Mouse (Mus musculus) ovary, postnatal 10 days (tissue): ENCODE data around the gene Ttc9c.
A peak's percentile ranks its signal among the peaks of the same experiment; 100 is the strongest.

Source experiments
- DNase-seq: peaks from one replicate; pipeline ENCODE4 v3.0.0; 2022; ENCODE audit warnings: low spot score

Gene Ttc9c

GRCm38 (mm10) chr19:8774086-8774835 is 44.9 kb downstream of the Ttc9c start, which contains the start of gene Tmem179b:
Gene Tmem179b, minus strand, starts transcription at chr19:8774467.
- DNase-seq: peak; percentile 96

- no peak for DNase-seq
These were observed 45.7 kb downstream of the Ttc9c start for GRCm38 (mm10) chr19:8773409-8773808.

- no peak for DNase-seq
These were observed 46.1 kb downstream of the Ttc9c start for GRCm38 (mm10) chr19:8772996-8773395.

GRCm38 (mm10) chr19:8770567-8771270 is 48.4 kb downstream of the Ttc9c start, which contains the start of gene Tmem223:
Gene Tmem223, plus strand, starts transcription at chr19:8770996.
- DNase-seq: peak; percentile 53

- no peak for DNase-seq
These were observed 53.6 kb downstream of the Ttc9c start for GRCm38 (mm10) chr19:8765562-8765961.

GRCm38 (mm10) chr19:8763276-8763675 is 55.9 kb downstream of the Ttc9c start:
- DNase-seq: no peak

GRCm38 (mm10) chr19:8760757-8761156 is 58.4 kb downstream of the Ttc9c start:
- DNase-seq: no peak
